Mouse (Mus musculus) left cerebral cortex, postnatal 36 days (tissue): ENCODE data around the gene Ptgdr. TPM values are rescaled to one million over a fixed set of nuclear protein-coding genes. Genes with fewer than 3 reads are reported as not detected.
"Not testable (repeated sequence)": the region's sequence is repeated elsewhere in the genome, so short reads cannot be mapped to it uniquely, and the experiment has no call there.

Experiments used
- DNase-seq, 2 experiments: peaks; one replicate each; pipeline ENCODE4 v3.0.0; 2021 to 2022; ENCODE audit warnings: low spot score in 2 of 2, mixed read lengths in 1 of 2
- intact Hi-C: fragments of 180-260 bp; cut with DNase I; formaldehyde crosslinking; loops from one replicate; pipeline ENCODE4 v1.15.1; 2025
- total RNA-seq, 2 experiments: library from RNA; stranded (reverse); gene quantifications; 2 replicates each; pipeline ENCODE4 v1.2.3; 2021

Gene Ptgdr
- total RNA-seq = under 1 TPM; 0.45 to 0.49 TPM

DNA sequence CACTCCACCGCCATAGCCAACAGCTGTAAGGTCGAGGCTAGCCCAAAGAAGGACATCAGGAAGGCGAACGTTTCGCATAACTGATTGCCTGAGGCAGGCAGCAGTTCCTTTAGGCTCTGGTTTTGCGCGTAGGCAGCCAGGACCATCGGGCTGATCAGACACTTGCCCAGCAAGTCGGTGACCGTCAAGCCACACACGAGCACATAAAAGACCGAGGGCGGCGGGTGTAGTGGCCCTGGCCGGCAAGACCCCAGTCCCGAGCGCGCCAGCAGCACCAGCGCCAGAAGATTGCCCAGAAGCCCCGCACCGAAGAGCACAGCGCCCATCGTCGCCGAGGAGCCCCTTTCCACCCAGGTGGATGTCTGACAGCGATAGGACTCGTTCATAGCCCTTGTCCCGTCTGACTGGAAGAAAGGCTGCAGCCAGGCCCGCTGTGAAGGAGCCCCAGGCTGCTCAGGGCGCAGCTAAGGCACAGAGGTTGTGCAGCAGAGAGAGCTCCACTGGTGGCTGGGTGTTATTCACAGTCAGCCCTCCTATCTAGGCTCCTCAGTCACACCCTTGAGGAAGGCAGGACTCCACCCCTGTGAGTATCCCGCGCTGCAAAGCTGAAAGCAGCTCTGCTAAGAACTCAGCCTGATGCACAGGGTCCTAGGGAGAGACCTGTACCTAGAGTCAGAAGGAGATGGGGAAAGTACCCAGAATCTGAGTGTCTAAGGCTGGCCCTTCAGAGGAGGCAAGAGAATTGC, at the start of gene Ptgdr:
Ptgdr (minus strand) TSS at position 508 of the 746 bp plus-strand sequence.
- intact Hi-C loops = no loop called here
- no peak for DNase-seq

DNA sequence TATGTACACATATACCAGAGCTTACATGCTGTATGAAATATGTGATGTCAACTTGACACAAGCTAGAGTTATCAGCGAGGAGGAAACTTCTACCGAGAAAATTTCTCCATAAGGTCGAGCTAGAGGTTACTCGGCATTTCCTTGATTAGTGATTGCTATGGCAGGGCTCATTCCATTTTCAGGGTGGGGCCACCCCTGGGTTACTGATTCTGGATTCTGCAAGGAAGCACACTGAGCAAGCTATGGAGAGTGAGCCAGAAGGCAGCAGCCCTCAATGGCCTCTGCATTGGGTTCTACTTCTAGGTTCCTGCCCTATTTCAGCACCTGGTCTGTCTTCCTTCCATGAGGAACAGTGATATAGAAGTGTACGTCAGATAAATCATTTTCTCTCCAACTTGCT, 48.6 kb upstream of the Ptgdr start:
- intact Hi-C loops = no loop called here
- no peak for DNase-seq

DNA sequence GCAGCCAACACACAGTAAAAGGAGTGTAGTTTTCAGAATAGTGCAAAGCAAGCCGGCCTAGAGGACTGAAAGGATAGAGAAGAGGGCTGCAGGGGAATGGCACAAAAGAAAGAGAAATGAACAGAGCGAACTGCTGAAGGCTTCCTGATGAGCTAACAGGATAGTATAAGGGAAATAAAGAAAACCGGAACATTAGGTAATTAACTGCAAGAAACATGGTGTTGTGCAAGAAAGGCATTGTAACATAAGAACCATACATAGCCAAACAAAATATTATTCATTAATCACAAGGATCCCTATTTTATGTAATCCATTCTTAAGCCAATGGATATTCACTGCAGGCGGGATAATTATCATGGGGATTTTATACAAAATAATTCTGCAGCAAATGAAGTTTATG, 45.0 kb upstream of the Ptgdr start:
- no peak for DNase-seq

DNA sequence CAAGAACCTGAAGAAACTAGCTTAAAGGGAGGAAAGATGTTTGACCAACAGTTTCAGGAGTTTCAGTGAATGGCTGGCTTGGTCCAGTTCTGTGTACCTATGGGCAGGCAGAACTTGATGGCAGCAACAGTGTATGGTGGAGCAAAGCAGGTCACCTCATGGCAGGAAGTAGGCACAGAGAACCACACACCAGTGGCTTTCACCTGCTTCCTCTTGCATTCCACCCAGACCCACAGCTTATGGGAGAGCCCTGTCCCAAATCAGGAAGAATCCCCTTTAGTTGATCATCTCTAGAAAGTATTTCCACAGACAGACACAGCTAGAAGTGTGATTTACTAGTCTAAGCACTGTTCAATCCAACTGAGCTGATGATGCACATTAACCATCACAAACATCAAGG, 42.6 kb upstream of the Ptgdr start:
- intact Hi-C loops, DNase-seq: not testable (repeated sequence)

More for the DNA sequence above, 45.0 kb upstream of the Ptgdr start:
- intact Hi-C loops = no loop called here

DNA sequence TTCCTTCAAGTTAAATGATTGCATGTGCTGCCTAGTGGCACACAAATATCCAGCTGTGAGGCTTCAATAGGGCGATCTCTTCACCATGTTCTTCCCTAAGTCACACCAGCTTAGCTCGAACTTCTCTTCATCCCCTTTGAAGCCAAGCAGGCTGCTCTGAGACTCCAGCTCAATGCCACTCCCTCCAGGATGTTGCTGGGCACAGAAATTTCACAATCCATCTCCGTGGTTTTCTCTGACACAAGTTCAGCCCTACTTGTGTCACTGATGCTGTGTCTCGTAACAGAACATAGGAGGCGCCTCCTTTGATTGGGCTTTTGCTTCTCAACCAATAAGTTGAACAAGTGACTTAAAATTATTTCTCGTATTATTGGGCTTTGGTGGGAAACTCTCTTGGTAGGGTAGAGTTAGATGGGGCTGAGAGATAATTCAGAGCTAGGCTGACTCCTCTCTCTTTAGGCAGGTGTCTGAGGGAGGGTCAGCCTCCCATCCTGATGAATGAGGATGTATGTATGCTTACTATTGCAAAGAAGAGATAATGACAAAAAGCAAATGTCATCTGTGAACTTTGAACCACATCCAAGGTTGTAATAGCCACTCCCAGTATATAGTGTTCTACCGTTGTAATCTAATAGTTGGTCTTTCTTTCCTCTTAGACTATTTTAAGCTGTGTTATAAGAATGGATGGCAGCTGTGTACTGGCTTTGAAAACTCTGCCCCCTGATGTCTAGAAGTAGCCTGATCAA, 32.4 kb upstream of the Ptgdr start:
- intact Hi-C loops = no loop called here
- DNase-seq = no peak

DNA sequence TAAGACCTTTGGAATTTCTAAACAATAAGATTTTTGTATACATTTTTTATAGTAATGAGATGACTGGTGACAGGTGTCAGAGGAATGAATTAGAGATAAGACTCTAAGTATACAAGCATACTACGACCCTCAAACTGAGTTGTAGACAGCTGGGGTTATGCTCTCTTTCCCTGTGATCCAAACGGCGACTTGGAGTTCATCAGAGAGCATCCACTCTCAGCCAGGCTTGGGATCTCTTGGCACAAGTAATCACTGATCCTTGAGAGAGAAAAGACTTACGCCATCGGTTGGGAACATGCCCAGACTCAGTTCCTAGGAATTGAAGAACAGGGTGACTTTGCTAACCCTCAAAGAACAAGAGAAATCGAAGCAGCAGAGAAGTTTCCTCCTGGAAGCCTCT, 10.5 kb upstream of the Ptgdr start:
- no peak for DNase-seq
- intact Hi-C loops = no loop called here

DNA sequence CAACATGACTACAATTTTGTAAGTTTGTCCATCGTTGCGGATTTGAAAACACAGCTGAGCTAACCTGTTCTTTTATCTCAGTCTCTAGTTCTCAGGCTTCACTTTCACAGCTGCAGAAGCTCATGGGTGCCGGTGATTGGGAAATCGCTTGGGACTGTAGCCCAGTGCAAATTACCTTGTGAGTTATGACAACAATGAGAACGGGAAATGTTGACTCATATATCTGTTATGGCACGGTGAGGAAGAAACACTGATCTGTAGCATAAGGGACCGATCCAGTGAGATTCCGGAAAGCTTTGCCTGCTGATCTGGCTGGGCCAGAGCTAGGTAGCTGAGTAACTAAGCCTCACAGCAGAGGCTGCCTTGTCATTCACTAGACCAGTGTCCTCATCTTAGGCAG, 6.5 kb upstream of the Ptgdr start:
- DNase-seq = no peak
- intact Hi-C loops = no loop called here

DNA sequence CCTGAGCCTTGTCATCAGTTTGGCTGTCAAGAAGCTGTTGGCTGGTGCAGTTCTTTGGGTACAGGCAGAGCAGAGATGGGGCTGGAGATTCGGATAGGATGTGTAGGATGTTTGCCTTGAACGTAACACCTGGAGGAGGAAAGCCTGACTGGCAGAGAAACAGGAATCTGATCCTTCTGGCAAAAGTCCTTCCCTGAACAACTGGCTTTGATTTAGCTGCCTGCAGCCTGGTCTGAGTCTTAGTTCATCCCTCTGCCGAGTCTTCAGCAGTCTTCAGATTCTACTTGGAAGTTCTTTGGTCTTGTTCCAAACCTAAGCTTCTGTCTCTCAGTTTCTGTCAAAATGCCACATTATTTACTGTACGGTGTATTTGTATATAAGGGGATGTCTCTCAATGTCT, 3.9 kb upstream of the Ptgdr start:
- intact Hi-C loops = no loop called here
- no peak for DNase-seq

DNA sequence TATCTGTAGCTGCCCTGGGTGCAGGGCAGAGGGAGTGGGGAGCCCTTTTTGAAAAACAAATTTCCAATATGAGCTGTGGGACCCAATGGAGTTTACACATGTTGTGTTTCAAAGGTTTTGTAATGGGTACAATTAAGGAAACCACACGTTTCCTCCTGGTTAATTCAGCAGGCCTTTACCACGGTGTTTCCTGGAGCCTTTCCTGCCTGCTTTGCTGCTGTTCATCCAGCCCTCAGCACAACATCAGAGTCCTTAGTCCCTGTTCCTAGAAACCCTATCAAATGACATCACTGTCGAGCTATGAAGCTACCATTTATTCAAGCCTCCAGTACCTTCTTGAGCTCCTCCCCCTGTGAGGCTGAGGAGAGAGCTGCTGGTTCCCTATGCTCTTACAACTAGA, 2.0 kb upstream of the Ptgdr start:
- intact Hi-C loops = no loop called here
- DNase-seq = no peak

DNA sequence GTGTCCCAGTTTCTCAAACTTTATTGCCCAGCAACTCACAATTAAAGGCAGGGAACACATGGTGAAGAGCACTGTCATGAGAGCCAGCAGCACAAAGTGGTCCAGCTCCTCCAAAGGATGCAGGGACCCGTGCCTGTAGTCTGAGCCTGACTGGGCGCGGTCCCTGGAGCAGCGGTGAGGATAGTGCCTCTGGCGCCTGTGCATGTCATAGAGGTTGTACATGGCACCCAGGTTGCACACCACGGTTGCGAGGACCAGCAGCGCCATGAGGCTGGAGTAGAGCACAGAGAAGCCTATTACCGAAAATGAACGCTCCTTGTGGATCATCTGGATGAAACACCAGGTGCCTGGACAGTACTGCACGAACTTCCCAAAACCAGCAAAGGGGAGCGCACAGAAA, 803 bp downstream of the Ptgdr start:
- DNase-seq = no peak
- intact Hi-C loops = no loop called here

DNA sequence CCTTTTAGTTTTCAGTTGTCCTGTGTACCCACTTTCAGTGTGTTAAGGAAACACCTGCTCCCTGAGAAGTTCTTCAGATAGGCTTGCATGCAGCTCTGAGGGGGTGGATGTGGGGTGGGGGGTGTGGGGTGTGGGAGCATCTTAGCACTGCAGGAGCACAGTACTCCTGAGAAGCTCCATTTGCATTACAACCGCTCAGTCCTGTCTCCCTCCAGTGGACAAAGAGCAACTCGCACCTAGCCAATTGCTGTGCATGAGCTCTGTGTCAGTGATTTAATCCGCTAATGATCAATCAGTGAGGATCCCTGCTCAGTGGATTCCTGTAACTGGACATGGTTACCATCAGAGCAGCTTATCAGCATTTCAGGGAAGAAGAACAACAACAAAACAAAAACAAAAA, 8.5 kb downstream of the Ptgdr start:
- intact Hi-C loops, DNase-seq: not testable (repeated sequence)

DNA sequence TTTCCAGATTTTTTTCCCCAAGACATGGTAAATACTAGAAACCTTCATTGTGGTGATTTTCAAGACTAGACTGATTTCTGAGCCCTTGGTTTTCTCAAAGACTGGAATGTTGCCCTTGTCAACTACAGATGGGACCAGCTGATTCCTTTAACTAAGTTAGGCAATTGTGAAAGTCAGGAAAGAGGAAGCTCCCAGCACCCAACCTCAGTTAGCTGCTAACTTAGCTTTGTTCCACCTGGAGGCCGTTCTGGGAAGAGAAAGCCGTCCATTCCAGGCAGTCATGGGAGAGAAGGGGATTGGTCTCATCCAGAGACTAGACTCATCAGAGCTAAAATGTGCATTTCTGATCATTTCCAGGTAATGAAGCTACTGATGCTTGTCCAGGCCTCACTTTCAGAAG, 11.4 kb downstream of the Ptgdr start:
- no peak for DNase-seq
- intact Hi-C loops = no loop called here

DNA sequence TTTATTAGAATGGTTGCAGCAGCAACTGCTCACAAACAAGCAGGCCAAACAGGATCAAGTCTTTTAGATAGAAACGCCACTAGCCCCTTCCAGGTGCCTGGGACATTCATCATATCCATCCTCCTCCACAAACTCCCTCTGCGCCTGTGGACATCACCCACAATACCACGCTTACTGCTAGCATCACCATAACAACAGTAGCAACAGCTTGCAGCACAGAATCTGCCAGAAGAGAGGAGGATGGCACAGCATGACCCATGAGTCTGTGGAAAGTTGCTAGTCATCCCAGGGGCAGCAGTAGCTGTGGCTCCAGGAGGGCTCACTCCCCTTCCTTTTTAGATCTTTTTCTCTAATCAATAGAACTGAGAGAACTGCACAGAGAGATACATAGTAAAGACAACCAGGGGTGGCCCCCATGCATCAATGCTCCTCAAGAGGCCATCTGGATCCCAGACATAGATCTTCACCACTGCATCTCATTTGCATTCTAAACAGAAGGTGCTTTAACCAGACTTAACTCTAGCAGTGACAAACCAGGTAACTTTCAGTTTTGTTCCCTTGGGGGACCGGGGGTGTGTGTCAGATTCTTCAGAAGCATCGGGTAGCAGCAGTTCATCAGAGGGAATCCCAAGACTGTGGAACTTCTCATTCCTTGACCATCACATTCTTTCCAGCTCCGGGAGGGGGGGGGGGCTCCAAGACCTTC, 12.5 kb downstream of the Ptgdr start:
- no peak for DNase-seq
- intact Hi-C loops = no loop called here

DNA sequence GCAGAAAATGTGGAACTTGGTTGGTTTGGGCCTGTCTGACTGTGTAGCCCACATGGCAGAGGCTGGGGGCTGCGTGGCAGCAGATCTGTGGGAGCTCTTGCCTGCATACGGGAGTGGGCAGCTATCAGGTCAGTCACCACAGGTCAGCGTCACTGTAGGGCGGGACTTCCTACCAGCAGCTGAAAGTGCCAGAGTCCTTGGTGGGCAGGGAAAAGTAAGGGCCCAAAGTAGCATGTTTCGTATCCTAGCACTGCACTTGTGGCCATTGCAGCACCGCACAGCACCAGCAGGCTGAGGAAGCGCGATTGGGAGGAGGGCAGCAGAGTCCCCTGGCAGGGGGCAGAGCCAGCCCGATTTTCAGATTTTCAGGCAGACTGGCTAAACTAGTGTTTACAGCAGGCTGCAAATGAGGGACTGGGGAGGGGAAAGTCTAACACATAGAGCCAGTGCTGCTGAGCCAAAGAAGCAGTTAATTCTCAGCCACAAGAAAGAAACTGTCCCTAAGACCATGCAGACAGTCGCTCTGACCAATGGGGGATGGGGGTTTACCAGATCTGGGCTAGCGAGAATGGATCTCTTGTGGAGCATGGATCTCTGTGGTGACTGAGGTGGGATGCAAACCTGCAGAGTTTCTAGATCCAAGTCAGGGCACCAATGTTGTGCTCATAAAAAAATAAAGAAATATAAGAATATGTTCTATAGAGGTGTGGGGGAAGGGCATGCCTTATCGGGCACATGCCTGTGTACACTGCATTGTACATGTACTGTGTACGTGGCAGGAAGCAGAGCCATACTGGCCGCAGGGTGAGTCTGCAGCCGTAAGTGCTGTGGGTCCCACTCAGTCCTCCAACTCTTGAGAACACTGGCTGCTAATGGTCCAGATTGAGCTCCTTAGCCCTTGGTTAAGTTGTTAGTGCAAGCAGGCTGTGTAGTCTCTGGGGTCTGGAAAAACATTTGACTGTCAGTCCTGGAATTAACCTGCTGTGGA, 15.1 kb downstream of the Ptgdr start:
- DNase-seq = no peak
- intact Hi-C loops = no loop called here

DNA sequence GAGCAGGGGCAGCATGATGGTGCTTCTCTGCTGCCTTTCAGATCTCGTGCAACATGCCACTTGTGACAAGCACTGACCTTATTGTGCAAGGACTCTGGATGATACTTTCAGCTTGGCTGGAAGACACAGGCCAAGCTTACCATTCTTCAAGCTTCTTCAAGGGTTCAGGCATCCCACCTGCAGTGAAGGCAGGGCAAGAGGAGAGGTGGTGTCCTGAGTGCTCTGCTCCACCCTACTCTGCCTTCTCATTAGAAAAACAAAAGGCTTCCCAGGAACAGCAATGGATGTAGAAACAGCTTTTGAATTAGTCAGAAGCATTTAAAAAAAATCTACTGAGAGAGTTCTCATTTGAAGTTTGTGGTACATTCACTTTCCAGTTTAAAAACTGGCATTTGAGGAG, 20.5 kb downstream of the Ptgdr start:
- no peak for DNase-seq
- intact Hi-C loops = no loop called here

DNA sequence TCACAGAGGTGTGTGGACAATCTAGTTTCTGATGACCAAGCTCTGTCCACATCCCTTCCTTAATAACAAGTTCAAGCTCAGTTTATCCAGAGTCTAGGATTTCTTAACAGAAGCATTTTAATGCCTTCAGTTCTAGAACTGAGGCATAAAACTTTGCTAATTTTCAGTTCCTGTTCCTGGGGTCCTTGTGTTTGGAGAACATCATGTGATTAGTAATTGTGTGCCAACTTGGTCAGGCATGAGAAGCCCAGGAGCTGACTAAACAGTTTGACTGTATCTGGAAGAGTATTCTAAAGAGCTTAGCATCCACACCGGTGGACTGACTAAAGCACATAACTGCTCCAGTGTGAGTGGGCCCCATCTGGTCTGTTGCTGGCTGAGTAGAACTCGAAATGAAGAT, 24.0 kb downstream of the Ptgdr start:
- DNase-seq = no peak
- intact Hi-C loops = no loop called here

DNA sequence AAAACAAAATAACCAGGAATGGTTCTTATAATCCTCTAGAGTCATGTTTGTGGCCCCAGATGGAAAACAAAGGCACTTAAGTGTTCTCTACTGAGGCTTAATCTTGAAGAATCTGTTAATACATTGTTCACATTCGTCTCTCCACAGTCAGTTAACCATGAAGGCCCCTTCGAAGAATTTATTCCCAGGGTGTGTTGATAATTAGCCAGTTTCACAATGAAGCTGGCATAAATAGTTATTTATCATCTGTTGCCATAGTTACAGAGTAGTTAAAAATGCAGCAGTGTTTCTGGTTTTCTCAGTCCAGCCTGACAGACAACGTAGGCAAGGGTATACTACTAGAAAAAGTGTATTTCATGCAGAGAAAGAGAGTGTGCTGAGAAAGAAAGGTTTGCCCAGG, 25.0 kb downstream of the Ptgdr start:
- DNase-seq, intact Hi-C loops: not testable (repeated sequence)

DNA sequence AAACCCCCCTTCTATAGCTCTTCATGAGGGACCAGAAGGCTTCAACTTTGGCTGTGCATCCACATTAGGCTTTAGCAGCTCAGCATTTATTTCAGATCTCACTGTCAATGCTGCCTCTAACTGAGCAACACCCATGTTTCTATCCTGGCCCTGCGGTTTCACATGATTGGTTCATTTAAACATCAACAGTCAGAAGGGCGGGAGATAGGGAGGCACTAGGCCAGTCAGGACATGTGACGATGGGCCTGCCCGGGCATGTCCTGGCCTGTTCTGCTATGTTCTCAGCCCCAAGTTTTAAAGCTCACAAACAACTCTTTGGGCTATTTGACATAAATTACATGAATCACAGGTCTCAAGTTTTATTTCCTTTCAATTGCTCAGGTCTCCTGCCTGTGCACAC, 26.1 kb downstream of the Ptgdr start:
- intact Hi-C loops, DNase-seq: not testable (repeated sequence)

DNA sequence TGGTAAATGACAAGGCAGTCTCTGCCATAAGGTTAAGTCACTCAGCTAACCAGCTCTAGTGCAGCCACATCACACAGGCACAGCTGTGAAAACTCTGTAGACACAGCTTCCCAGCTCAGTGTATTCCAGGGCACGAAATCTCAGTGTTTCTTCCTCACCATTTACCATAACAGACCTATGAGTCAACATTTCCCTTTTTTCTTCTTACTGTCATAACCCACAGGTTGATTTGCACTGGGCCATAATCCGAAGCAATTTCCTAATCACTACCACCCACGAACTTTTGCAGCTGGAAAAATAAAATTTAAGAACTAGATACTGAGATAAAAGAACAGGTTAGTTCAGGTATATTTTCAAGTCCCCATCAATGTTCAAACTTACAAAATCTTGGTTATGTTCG, 31.4 kb downstream of the Ptgdr start:
- DNase-seq = no peak
- intact Hi-C loops = no loop called here
